Mouse (Mus musculus) C2C12 (cell line): ENCODE data around the gene Agtrap.

ENCODE experiments used
- CEBPB ChIP-seq: IDR thresholded peaks from one replicate; pipeline ENCODE4 v1.6.1; 2011; ENCODE audit warnings: low read depth, mild to moderate bottlenecking, control low read depth, moderate library complexity
- CTCF ChIP-seq: IDR thresholded peaks from one replicate; pipeline ENCODE4 v1.5.1; 2011; ENCODE audit not compliant: control insufficient read depth, insufficient read depth, insufficient read length
- FOSL1 ChIP-seq: IDR thresholded peaks from one replicate; pipeline ENCODE4 v1.8.0; 2011; ENCODE audit warnings: mild to moderate bottlenecking, low read length; ENCODE audit not compliant: poor library complexity, insufficient read depth, severe bottlenecking
- MAX ChIP-seq: IDR thresholded peaks from one replicate; pipeline ENCODE4 v1.6.1; 2011; ENCODE audit warnings: mild to moderate bottlenecking, control low read depth
- MYOD1 ChIP-seq: IDR thresholded peaks from one replicate; pipeline ENCODE4 v1.6.1; 2011; ENCODE audit warnings: low read depth; ENCODE audit not compliant: control insufficient read depth, insufficient read length
- MYOG ChIP-seq: IDR thresholded peaks from one replicate; pipeline ENCODE4 v1.6.1; 2011; ENCODE audit not compliant: control insufficient read depth, insufficient read length; ENCODE audit errors: extremely low read depth
- USF1 ChIP-seq: IDR thresholded peaks from one replicate; pipeline ENCODE4 v1.6.1; 2011; ENCODE audit warnings: low read depth, mild to moderate bottlenecking, control low read depth, moderate library complexity

DNA sequence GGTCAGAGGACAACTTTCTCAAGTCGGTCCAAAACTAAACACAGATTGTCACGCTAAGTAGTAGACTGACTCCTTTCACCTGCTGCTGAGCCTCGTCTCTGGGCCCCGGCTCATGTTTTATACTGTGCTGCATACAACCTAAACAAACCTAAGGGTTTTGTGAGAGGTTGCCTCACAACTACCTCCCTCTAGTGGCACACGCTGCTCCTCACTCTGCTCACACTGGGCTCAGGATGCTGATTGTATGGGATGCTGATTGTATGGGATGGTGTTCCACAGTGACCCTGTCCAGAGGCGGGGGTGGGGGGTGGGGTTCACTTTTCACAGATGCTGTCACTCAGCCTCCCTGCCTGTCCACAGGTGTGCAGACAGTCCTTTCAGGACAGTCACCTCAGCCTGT, 8.6 kb downstream of the Agtrap start:
- TF ChIP-seq CTCF, result no peak
- no peak for TF ChIP-seq USF1
- no peak for TF ChIP-seq MYOD1
- no peak for TF ChIP-seq MAX
- no peak for TF ChIP-seq MYOG
- no peak for TF ChIP-seq FOSL1
- TF ChIP-seq CEBPB, result no peak
